Mouse (Mus musculus) midbrain, embryonic 15.5 days (tissue): ENCODE results near the gene Flnc. TPM values are rescaled to one million over a fixed set of nuclear protein-coding genes. Genes with fewer than 3 reads are reported as not detected.
A peak's percentile ranks its signal among the peaks of the same experiment; 100 is the strongest.
"Not testable (repeated sequence)": the region's sequence is repeated elsewhere in the genome, so short reads cannot be mapped to it uniquely, and the experiment has no call there.

Source experiments
- ATAC-seq: fragments of 200-750 bp; cut with Nextera tagmentation; replicated peaks from 2 replicates; pipeline ENCODE4 v1.8.0; 2017; ENCODE audit warnings: moderate TSS enrichment
- H3K27ac ChIP-seq: fragments of 300-500 bp; sonication (generic); 2 replicates; pipeline ENCODE4 v1.5.1; 2015; ENCODE audit warnings: mild to moderate bottlenecking, inconsistent platforms
- H3K27me3 ChIP-seq: fragments of 300-500 bp; sonication (generic); replicated peaks from 2 replicates; pipeline ENCODE4 v1.6.1; 2015; ENCODE audit warnings: inconsistent platforms
- H3K36me3 ChIP-seq: fragments of 300-500 bp; sonication (generic); replicated peaks from 2 replicates; pipeline ENCODE4 v1.6.1; 2015; ENCODE audit warnings: inconsistent platforms
- H3K4me1 ChIP-seq: fragments of 300-500 bp; sonication (generic); 2 replicates; pipeline ENCODE4 v1.6.1; 2015; ENCODE audit warnings: inconsistent platforms
- H3K4me2 ChIP-seq: fragments of 300-500 bp; sonication (generic); 2 replicates; pipeline ENCODE4 v1.6.1; 2015; ENCODE audit warnings: inconsistent platforms, mild to moderate bottlenecking, moderate library complexity
- H3K4me3 ChIP-seq: fragments of 300-500 bp; sonication (generic); 2 replicates; pipeline ENCODE4 v1.5.1; 2015; ENCODE audit warnings: mild to moderate bottlenecking, inconsistent platforms
- H3K9ac ChIP-seq: fragments of 300-500 bp; sonication (generic); 2 replicates; pipeline ENCODE4 v1.6.1; 2015; ENCODE audit warnings: mild to moderate bottlenecking, inconsistent platforms
- H3K9me3 ChIP-seq: fragments of 300-500 bp; sonication (generic); 2 replicates; pipeline ENCODE4 v1.6.1; 2016; ENCODE audit warnings: inconsistent platforms
- WGBS: fragments of 180-500 bp; shearing (Covaris S2); methylation state at CpG from one replicate; pipeline ENCODE4 v1.1.7; 2015; ENCODE audit warnings: mixed read lengths; 5-methylcytosine and 5-hydroxymethylcytosine counted together
- polyA plus RNA-seq: library from polyadenylated mRNA; unstranded; fragments of >200 nt; fragmentation: Nextera tagmentation; extraction: Ambion mirVana; gene quantifications from 2 replicates; pipeline ENCODE4 v1.2.1, GENCODE M21; 2015

Flnc gene
- 3.3 and 3.4 TPM in 2 replicates for polyA plus RNA-seq

DNA sequence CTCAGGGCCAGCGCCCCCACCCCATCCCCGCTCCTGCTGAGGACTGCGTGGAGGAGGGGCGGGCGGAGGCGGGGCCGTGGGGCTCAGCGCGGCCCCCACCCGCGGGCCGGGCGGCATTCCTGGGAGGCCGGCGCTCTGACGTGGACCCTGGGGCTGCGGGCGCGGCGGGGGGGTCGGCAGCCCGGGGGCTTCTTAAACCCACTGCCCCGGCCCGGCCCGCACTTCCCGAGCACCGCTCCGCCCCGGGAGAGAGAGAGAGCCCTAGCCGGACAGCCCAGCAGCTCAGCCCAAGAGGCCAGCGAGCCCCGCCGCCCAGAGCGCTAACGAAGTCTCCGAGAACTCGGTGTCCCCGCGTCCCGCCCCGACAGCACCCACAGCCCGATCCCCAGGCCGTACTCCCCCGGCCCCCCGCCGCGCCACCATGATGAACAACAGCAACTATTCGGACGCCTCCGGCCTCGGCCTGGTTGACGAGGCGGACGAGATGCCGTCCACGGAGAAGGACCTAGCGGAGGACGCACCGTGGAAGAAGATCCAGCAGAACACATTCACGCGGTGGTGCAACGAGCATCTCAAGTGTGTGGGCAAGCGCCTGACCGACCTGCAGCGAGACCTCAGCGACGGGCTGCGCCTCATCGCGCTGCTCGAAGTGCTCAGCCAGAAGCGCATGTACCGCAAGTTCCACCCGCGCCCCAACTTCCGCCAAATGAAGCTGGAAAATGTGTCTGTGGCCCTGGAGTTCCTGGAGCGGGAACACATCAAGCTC lies at the start of gene Flnc:
TSS of gene Flnc (plus strand) at position 219 of the 766 bp plus-strand sequence.
- no peak for ATAC-seq
- Histone ChIP-seq H3K4me3 (peak within 1 kb of the TSS; percentile 40), H3K4me1 (peaks cover 35% of the 10 kb centered on the region), H3K9me3 (no peaks in the 10 kb centered on the region), H3K27ac (no peak within 1 kb of the TSS), H3K9ac (peak within 1 kb of the TSS; percentile 13; the same call in 1 of the 2 replicates), H3K27me3 (peaks cover 39% of the 10 kb centered on the region), H3K4me2 (peak within 1 kb of the TSS; percentile 72), H3K36me3 (no peaks in the 10 kb centered on the region)
- under 1% methylated on average over 62 of the region's 77 CpGs for WGBS

DNA sequence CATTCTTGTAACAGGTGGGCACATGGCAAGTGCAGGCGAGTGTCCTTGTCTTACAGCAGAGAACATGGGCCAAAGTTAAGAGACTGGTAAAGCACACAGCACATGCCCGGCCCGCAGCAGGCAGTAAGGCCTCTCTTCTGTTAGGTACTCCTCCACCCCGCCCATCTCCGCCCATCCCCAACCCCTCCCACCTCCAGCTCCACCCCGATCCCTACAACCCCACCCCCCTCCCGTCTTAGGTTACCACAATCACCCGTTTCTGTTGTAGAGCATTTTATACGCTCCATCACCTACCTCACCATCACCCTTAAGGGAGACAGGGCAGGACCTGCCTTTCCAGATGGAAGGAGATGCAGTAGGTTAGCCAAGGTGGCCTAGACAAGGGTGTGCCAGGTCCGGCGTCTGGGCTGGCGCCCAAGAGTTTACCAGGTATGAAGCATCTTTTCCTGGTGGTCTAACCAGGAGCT lies 45.0 kb upstream of the Flnc start, which contains the start of gene Opn1sw:
TSS of gene Opn1sw (minus strand) at position 417 of the 467 bp plus-strand sequence.
- Histone ChIP-seq H3K9ac (no peak within 1 kb of the TSS), H3K4me1 (no peaks in the 10 kb centered on the region), H3K27me3 (no peaks in the 10 kb centered on the region; the same call in 1 of the 2 replicates), H3K4me3 (no peak within 1 kb of the TSS), H3K4me2 (no peak within 1 kb of the TSS), H3K9me3 (no peaks in the 10 kb centered on the region), H3K36me3 (no peaks in the 10 kb centered on the region), H3K27ac (no peak within 1 kb of the TSS)
- 6% methylated on average over 12 of the region's 12 CpGs for WGBS
- ATAC-seq, result no peak

DNA sequence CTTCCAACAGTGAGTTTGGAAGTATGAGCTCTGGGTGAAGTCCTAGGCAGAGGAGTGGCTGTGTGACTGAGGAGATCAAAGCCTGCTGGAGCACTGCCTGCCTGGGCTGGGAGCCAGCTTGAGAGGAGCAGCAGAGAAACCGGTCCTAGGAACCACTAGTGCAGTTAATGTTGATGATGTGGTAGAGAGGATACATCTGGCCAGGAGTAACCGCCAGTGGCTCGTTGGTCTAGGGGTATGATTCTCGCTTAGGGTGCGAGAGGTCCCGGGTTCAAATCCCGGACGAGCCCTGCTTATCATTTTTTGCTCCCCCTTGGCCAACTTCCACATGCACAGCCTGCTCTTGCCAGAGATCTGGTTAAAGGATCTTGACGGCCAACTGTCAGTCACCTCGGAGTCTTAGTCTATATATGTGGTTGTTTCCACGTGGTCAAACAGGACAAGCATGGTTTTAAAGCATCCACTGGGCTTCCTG lies 44.4 kb upstream of the Flnc start:
- 0 out of 2 replicates have a peak, but pooled peaks have one; percentile 48 for ATAC-seq
- H3K27me3 ChIP-seq, result no peaks in the 10 kb centered on the region; the same call in 1 of the 2 replicates
- H3K4me2 ChIP-seq, result no peak overlapping the region
- WGBS, result 11% methylated on average over 11 of the region's 11 CpGs
- H3K36me3 ChIP-seq, result no peaks in the 10 kb centered on the region
- no peak overlapping the region for H3K9ac ChIP-seq
- H3K27ac ChIP-seq, result no peak overlapping the region
- no peaks in the 10 kb centered on the region for H3K4me1 ChIP-seq
- no peaks in the 10 kb centered on the region for H3K9me3 ChIP-seq
- no peak overlapping the region for H3K4me3 ChIP-seq

DNA sequence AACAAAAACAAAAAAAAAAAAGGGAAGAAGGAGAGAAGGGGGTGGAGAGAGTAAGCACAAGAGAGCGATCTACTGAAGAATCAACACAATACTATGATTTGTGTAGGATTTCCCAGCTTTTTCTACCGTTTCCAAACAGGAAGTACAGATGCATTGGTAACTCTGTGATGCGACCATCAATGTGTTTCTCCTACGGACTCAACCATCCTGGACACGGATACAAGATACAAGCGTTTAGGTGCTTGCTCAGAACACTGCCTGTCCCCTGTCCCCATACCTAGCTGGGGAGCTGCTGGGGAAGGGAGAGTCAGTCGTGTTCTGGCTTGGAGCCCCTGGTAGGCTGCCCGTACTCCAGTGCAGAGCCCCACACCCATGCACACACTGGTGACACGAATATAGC lies 43.6 kb upstream of the Flnc start:
- Histone ChIP-seq H3K4me3 (no peak overlapping the region), H3K9ac (no peak overlapping the region), H3K4me1 (no peaks in the 10 kb centered on the region), H3K36me3 (no peaks in the 10 kb centered on the region), H3K27ac (no peak overlapping the region), H3K4me2 (no peak overlapping the region), H3K27me3 (peaks cover 4% of the 10 kb centered on the region; the same call in 1 of the 2 replicates), H3K9me3 (no peaks in the 10 kb centered on the region)
- 59% methylated on average over 9 of the region's 9 CpGs for WGBS
- ATAC-seq, result no peak

DNA sequence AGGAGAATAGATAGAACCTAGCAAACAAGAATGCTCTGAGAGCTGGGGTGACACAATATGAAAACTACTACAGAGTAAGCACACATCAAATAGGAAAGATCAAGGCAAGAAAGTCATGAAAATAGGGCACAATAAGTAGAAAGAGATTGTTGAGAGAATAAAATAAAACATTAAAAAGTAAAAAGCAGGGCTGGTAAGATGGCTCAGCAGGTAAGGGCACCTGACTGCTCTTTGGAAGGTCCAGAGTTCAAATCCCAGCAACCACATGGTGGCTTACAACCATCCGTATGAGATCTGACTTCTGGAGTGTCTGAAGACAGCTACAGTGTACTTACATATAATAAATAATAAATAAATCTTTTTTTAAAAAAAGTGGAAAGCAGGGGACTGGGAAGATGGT lies 42.6 kb upstream of the Flnc start:
- H3K9ac ChIP-seq, H3K4me1 ChIP-seq, H3K4me2 ChIP-seq, H3K9me3 ChIP-seq, H3K4me3 ChIP-seq, H3K27ac ChIP-seq, H3K36me3 ChIP-seq, ATAC-seq: not testable (repeated sequence)
- H3K27me3 ChIP-seq, result peaks cover 11% of the 10 kb centered on the region; the same call in 1 of the 2 replicates
- 81% methylated on average over 1 of the region's 1 CpGs for WGBS

DNA sequence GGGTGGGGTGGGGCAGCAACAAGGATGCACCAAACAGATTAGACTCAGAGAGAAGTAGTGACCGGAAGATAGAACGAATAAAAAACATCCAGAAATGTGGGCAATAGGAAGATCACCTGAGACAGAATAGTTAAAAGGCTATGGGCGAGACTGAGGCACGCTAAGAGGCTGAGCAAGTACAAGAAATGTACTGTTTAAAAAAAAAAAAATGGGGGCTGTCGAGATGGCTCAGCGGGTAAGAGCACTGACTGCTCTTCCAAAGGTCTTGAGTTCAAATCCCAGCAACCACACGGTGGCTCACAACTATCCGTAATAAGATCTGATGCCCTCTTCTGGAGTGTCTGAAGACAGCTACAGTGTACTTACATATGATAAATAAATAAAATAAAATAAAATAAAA lies 41.8 kb upstream of the Flnc start:
- peaks cover 11% of the 10 kb centered on the region; the same call in 1 of the 2 replicates for H3K27me3 ChIP-seq
- H3K27ac ChIP-seq, H3K4me1 ChIP-seq, H3K4me3 ChIP-seq, H3K4me2 ChIP-seq, H3K9me3 ChIP-seq, ATAC-seq, H3K9ac ChIP-seq, H3K36me3 ChIP-seq: not testable (repeated sequence)
- 76% methylated on average over 8 of the region's 8 CpGs for WGBS

DNA sequence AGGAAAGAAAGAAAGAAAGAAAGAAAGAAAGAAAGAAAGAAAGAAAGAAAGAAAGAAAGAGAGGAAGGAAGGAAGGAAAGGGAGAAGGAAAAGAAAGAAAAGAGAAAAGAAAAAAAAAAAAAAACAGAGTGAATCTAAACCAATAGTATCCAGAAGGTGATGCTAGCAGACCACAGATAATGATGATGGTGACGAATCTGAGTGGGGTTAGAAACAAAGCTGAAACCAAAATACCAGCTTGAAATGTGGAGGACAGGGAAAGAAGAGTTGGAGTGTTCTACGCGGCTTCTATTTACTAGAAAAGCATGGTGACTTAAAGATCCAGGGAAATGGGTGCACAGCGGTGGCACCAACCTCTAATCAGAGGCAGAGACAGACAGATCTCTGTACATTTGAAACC lies 41.3 kb upstream of the Flnc start:
- Histone ChIP-seq H3K9ac (no peak overlapping the region), H3K4me2 (no peak overlapping the region), H3K36me3 (no peaks in the 10 kb centered on the region), H3K9me3 (no peaks in the 10 kb centered on the region), H3K27ac (no peak overlapping the region), H3K4me3 (no peak overlapping the region), H3K27me3 (peaks cover 11% of the 10 kb centered on the region; the same call in 1 of the 2 replicates), H3K4me1 (peaks cover 10% of the 10 kb centered on the region)
- no peak for ATAC-seq
- WGBS, result 71% methylated on average over 4 of the region's 4 CpGs

DNA sequence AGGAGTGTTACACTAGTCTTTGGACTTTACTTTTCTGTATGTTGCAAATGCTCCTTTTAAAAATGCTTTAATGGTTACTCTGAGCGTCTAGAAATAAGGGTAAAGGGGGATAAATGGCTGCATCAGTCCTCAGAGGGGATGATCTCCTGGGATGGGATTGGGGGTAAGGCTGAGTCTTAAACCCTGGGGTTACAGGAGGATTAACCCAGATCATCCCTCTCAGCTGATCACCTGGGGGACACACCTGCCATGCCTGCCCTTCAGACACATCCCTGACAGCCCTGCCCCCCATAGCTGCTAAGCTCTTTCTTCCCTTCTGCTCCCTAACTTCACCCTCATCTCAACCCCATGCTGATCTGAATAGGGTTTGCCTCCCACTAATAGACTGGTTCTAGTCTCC lies 38.8 kb upstream of the Flnc start:
- 66% methylated on average over 1 of the region's 1 CpGs for whole genome bisulfite sequencing
- no peak for ATAC-seq
- no peak overlapping the region for H3K9ac ChIP-seq
- H3K4me1 ChIP-seq, result peaks cover 17% of the 10 kb centered on the region
- no peak overlapping the region for H3K4me2 ChIP-seq
- no peak overlapping the region for H3K27ac ChIP-seq
- no peak overlapping the region for H3K4me3 ChIP-seq
- no peaks in the 10 kb centered on the region for H3K36me3 ChIP-seq
- H3K27me3 ChIP-seq, result peaks cover 11% of the 10 kb centered on the region; the same call in 1 of the 2 replicates
- H3K9me3 ChIP-seq, result no peaks in the 10 kb centered on the region

DNA sequence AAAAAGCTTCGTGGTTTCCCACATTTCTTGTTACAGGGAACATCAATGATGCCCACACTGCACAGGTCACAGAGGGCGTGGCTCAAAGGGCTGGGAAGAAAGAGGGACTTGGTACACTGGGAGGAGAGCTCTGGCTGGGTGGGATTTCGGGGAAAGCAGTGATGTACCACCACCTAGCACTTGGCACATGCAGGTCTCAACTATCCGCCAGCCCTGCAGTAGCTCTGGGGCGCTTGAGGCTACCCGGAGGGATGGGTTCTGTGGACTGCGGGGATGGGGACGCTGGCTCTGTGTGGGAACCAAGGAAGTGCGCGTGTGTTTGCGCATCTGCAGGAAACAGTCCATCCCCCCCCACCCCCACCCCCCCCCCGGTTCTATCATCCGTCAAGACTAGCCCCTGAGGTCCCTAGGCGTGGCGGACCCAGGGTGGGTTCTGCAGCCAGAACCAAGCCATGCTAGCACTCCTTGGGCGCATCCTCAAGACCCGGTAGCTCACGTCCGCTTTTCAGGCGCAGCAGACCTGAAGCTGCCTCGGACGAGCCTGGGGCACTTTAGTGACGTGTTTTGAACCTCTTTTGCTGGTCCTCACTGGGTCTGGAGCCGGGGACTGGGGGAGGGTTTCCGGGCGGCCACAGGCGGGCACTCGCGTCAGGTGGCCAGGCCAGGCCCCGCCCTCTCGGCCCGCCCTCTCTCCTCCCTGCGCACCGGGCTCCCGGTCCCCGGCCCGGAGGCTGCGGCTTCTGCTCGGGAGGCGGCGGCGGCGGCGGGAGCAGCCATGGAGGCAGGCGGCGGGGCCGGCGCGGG lies 36.9 kb upstream of the Flnc start, which contains the start of gene Ccdc136:
TSS of gene Ccdc136 (plus strand) at position 400 of the 804 bp plus-strand sequence.
- peak; percentile 96 for ATAC-seq
- Histone ChIP-seq H3K36me3 (no peaks in the 10 kb centered on the region), H3K9ac (peak within 1 kb of the TSS; percentile 77), H3K27me3 (peaks cover 11% of the 10 kb centered on the region; the same call in 1 of the 2 replicates), H3K4me2 (peak within 1 kb of the TSS; percentile 89), H3K4me1 (peaks cover 17% of the 10 kb centered on the region), H3K9me3 (no peaks in the 10 kb centered on the region), H3K27ac (peak within 1 kb of the TSS; percentile 73), H3K4me3 (peak within 1 kb of the TSS; percentile 80)
- WGBS, result under 1% methylated on average over 35 of the region's 49 CpGs

DNA sequence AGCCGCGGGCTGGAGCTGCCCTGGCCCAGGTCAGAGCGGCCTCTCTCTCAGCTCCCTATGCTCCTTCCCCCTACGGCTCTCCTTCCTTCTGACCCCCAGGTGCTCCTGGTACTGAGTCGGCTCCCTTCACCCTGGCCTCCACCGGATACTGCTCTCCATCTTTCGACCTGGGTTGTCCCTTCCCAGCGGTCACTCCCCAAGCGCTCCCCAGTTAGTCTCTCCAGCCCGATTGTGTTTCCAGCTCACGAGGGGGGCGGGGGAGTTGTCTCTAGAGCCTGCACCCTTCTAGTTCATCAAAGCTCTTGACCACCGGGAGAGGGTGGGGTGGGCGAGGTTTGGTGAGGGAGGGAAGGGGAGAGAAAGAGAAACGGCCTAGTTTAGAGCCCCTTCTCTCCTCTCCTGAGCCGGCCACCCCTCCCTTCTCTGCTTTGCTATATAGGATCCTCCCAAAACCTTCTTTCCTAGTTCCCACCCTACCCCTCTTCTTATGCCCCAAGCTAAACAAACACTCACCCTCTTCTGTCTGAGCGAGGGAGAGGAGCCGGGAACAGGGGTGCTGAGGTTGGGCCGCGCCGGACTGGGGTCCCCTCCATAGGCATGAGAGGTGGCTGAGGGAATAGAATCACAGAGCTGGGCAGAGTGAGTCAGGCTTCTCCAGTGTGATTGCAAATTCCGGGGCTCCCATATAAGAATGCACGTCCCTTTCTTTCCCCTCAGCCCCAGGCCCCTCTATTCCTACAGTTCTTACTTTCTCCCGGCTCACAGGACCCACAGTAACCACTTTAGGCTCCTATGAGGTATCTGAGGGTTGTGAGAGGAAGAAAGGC lies 36.1 kb upstream of the Flnc start:
- Histone ChIP-seq H3K9me3 (no peaks in the 10 kb centered on the region), H3K36me3 (no peaks in the 10 kb centered on the region), H3K4me3 (peak overlapping the region; percentile 80), H3K4me1 (peaks cover 17% of the 10 kb centered on the region), H3K4me2 (peak overlapping the region; percentile 89), H3K27ac (peak overlapping the region; percentile 73), H3K27me3 (peaks cover 11% of the 10 kb centered on the region; the same call in 1 of the 2 replicates), H3K9ac (peak overlapping the region; percentile 77)
- WGBS, result under 1% methylated on average over 21 of the region's 24 CpGs
- ATAC-seq, result peak; percentile 85

DNA sequence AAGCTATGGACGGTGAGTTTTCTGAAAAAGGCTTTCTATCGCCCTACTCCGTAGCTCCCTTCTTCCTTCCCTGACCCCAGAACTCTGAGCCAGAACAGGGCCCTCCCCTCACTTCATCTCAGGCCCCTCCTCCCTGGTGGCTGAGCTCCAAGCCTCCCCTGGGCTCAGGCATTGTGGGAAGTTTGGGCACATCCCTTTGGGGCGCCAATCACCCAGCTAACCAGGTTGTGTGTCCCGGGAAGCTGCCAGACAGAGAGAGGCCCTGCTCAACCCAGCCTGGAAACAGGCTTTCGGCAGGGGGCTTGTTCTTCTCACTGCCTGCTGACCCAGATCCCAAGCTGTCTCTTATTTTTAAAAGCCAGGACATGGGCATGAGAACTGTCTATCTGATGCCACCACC lies 35.5 kb upstream of the Flnc start:
- peak overlapping the region; percentile 80 for H3K4me3 ChIP-seq
- no peaks in the 10 kb centered on the region for H3K36me3 ChIP-seq
- 0 out of 2 replicates have a peak, but pooled peaks have one; percentile 24 for ATAC-seq
- 0 out of 2 replicates have a peak overlapping the region, but pooled peaks have one; percentile 73 for H3K27ac ChIP-seq
- H3K4me1 ChIP-seq, result peaks cover 17% of the 10 kb centered on the region
- peaks cover 11% of the 10 kb centered on the region; the same call in 1 of the 2 replicates for H3K27me3 ChIP-seq
- 5% methylated on average over 6 of the region's 6 CpGs for WGBS
- H3K9ac ChIP-seq, result no peak overlapping the region; the same call in 1 of the 2 replicates
- peak overlapping the region; percentile 89 for H3K4me2 ChIP-seq
- H3K9me3 ChIP-seq, result no peaks in the 10 kb centered on the region
